Mouse (Mus musculus) heart, postnatal 0 days (tissue): ENCODE data around the gene Lamtor3. TPM values are rescaled to one million over a fixed set of nuclear protein-coding genes. Genes with fewer than 3 reads are reported as not detected.
A peak's percentile ranks its signal among the peaks of the same experiment; 100 is the strongest.

Experiments used
- ATAC-seq: fragments of 200-750 bp; cut with Nextera tagmentation; 2 replicates; pipeline ENCODE4 v1.8.0; 2017; ENCODE audit warnings: low read depth, moderate number of reproducible peaks, moderate library complexity; ENCODE audit not compliant: insufficient read depth
- DNase-seq: peaks from one replicate; pipeline ENCODE4 v3.0.0-alpha.2; 2016; ENCODE audit warnings: low spot score
- H3K27ac ChIP-seq: fragments of 300-500 bp; sonication (generic); 2 replicates; pipeline ENCODE4 v1.5.1; 2014; ENCODE audit warnings: low read depth, mild to moderate bottlenecking
- H3K27me3 ChIP-seq: fragments of 300-500 bp; sonication (generic); 2 replicates; pipeline ENCODE4 v1.6.1; 2014; ENCODE audit warnings: low read length, mixed read lengths; ENCODE audit not compliant: control insufficient read depth, insufficient read depth
- H3K36me3 ChIP-seq: fragments of 300-500 bp; sonication (generic); replicated peaks from 2 replicates; pipeline ENCODE4 v1.6.1; 2014; ENCODE audit warnings: low read length, mixed read lengths; ENCODE audit not compliant: control insufficient read depth, insufficient read depth
- H3K4me1 ChIP-seq: fragments of 300-500 bp; sonication (generic); 2 replicates; pipeline ENCODE4 v1.6.1; 2014; ENCODE audit warnings: antibody characterized with exemption; ENCODE audit not compliant: control insufficient read depth, insufficient read depth
- H3K4me2 ChIP-seq: fragments of 300-500 bp; sonication (generic); 2 replicates; pipeline ENCODE4 v1.6.1; 2014; ENCODE audit warnings: low read depth, mild to moderate bottlenecking, low read length, moderate library complexity
- H3K4me3 ChIP-seq: fragments of 300-500 bp; sonication (generic); 2 replicates; pipeline ENCODE4 v1.5.1; 2014; ENCODE audit warnings: low read depth, low read length
- H3K9ac ChIP-seq: fragments of 300-500 bp; sonication (generic); replicated peaks from 2 replicates; pipeline ENCODE4 v1.6.1; 2014; ENCODE audit warnings: low read depth, low read length, mixed read lengths
- H3K9me3 ChIP-seq: fragments of 300-500 bp; sonication (generic); replicated peaks from 2 replicates; pipeline ENCODE4 v1.6.1; 2016; ENCODE audit warnings: low read length; ENCODE audit not compliant: control insufficient read depth
- CTCF ChIP-seq: IDR thresholded peaks from 2 replicates; pipeline ENCODE4 v1.5.1; 2016; ENCODE audit warnings: antibody characterized with exemption, control low read depth, low read depth
- EP300 ChIP-seq: IDR thresholded peaks from 2 replicates; pipeline ENCODE4 v1.6.1; 2016; ENCODE audit warnings: antibody characterized with exemption, low read depth
- WGBS: fragments of 180-500 bp; shearing (Covaris S2); extraction: QIAGEN DNeasy Blood & Tissue Kit; methylation state at CpG from one replicate; pipeline ENCODE4 v1.1.7; 2014; 5-methylcytosine and 5-hydroxymethylcytosine counted together
- polyA plus RNA-seq: library from polyadenylated mRNA; unstranded; fragments of >200 nt; fragmentation: Nextera tagmentation; extraction: Ambion mirVana; gene quantifications from 2 replicates; pipeline ENCODE4 v1.2.1, GENCODE M21; 2015
- total RNA-seq: library from RNA; depleted of rRNA; stranded (reverse); fragments of >200 nt; gene quantifications from 2 replicates; pipeline ENCODE4 v1.2.3, GENCODE M21; 2014; ENCODE audit warnings: low replicate concordance

Gene Lamtor3
- total and polyA plus RNA-seq, 2 experiments from 2014 or later = 125 to 137 TPM

DNA sequence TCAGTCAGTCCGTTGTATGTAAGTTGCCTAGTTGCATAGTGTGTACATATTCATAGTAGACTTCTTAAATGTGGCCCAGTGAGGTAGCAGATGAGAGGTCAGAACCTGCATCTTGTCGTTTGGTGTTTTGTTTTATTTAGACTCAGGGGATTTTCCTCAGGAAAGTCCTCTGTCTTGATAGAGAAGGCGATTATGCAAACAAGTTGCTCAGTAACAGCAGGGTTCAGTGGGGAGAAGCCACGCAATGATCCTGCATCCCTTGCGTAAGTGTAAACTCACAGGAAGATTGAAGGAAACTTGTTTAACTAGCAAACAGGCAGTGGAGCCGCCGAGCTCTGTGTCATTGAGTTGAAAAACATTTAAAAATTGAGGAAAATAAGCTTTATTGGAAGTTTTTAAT lies 30.3 kb upstream of the Lamtor3 start:
- WGBS = 86% methylated on average over 7 of the region's 7 CpGs
- H3K36me3 ChIP-seq = peaks cover 28% of the 10 kb centered on the region

DNA sequence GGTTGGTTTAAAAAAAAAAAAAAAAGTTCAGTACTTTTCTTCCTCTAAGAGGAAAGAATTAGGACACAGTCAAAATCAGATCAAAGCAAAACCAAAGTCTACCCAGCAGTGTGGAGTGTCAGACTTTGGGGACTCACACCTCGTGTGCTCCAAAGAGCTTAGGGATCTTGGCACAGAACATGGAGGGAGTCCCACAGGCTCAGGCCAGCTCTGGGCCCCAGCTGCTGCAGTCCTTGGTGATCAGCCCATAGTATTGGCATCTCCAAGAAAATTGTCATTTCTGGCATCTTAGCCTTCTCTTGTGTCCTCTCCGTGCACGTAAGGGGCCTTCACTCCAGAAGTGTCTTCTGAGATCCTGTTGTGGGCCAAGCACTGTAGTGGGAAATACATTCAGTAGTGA lies 27.2 kb upstream of the Lamtor3 start:
- Histone ChIP-seq H3K36me3 (peaks cover 36% of the 10 kb centered on the region), H3K27me3 (no peaks in the 10 kb centered on the region), H3K9ac (no peak overlapping the region), H3K4me1 (no peaks in the 10 kb centered on the region), H3K9me3 (no peaks in the 10 kb centered on the region), H3K4me2 (no peak overlapping the region), H3K4me3 (no peak overlapping the region), H3K27ac (no peak overlapping the region)
- no peak for TF ChIP-seq EP300
- no peak for TF ChIP-seq CTCF
- 79% methylated on average over 3 of the region's 3 CpGs for WGBS
- no peak for ATAC-seq
- DNase-seq = no peak

More for the DNA sequence above, 30.3 kb upstream of the Lamtor3 start:
- Histone ChIP-seq H3K9me3 (no peaks in the 10 kb centered on the region), H3K9ac (no peak overlapping the region), H3K4me1 (no peaks in the 10 kb centered on the region), H3K4me2 (no peak overlapping the region), H3K27ac (no peak overlapping the region), H3K27me3 (no peaks in the 10 kb centered on the region), H3K4me3 (no peak overlapping the region)
- no peak for DNase-seq
- TF ChIP-seq CTCF (no peak), EP300 (no peak)
- no peak for ATAC-seq

DNA sequence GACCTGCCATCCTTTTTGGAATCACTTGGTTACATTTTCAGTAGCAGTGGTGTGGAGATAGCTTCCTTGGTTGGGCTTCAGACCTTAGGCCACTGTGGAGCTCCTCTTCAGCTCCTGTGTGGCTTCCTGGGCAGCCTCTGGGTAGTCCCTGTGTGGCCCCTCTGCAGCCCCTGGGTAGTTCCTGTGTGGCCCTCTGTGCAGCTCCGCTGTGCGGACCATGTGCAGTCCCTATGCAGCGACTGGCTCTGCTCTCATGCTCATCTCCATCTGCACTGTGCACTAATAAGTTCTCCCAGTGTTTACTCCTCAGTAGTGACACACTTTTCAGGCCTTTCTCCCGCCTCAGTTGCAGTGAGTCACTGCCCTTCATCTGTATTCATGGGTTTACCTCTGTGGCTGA lies 26.2 kb upstream of the Lamtor3 start:
- DNase-seq = no peak
- no peak overlapping the region for H3K27ac ChIP-seq
- no peaks in the 10 kb centered on the region for H3K4me1 ChIP-seq
- peaks cover 36% of the 10 kb centered on the region for H3K36me3 ChIP-seq
- no peak overlapping the region for H3K4me2 ChIP-seq
- WGBS = 90% methylated on average over 4 of the region's 4 CpGs
- H3K9me3 ChIP-seq = no peaks in the 10 kb centered on the region
- no peak overlapping the region for H3K9ac ChIP-seq
- no peaks in the 10 kb centered on the region for H3K27me3 ChIP-seq
- TF ChIP-seq CTCF (no peak), EP300 (no peak)
- ATAC-seq = no peak
- H3K4me3 ChIP-seq = no peak overlapping the region

DNA sequence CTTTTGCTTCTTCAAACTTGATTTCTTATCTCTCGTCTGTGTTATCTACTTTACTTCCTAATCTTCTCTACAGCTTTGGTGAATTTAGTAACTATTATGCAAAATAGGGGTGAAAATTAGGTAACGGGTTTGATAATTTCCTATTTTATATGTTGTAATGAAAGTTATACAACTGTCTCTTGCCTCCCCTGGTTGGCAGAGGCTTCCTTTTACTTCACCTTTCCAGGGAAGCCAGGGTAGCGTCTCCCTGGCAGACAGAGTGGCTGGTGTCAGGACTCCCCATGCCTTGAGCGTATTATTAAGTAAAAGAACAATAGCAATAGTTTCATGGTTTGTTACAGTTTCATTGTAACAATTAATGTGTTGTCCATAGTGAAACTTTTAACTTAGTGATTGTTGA lies 24.5 kb upstream of the Lamtor3 start:
- Histone ChIP-seq H3K36me3 (peaks cover 46% of the 10 kb centered on the region), H3K4me2 (no peak overlapping the region), H3K4me1 (no peaks in the 10 kb centered on the region), H3K9me3 (no peaks in the 10 kb centered on the region), H3K27ac (no peak overlapping the region), H3K9ac (no peak overlapping the region), H3K4me3 (no peak overlapping the region), H3K27me3 (no peaks in the 10 kb centered on the region)
- DNase-seq (no peak), ATAC-seq (no peak)
- WGBS = 85% methylated on average over 4 of the region's 4 CpGs
- TF ChIP-seq EP300 (no peak), CTCF (no peak)

DNA sequence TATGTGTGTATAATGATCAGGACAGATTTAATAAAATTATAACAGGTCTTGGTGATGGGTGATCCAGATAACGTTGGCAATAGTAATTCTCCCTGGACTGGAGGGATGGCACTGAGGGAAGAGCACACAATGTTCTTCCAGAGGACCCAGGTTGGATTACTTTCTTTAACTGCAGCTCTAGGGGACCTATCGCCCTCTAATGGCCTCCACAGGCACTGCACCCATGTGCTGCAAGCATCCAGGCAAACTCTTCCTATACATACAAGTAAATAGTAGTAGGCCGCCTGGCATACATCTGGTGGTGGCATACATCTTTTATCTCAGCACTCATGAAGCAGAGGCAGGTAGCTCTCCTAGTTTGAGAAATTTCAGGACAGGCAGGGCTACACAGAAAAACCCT lies 23.1 kb upstream of the Lamtor3 start:
- Histone ChIP-seq H3K4me2 (no peak overlapping the region), H3K9ac (no peak overlapping the region), H3K4me3 (no peak overlapping the region), H3K9me3 (no peaks in the 10 kb centered on the region), H3K27me3 (no peaks in the 10 kb centered on the region), H3K27ac (no peak overlapping the region), H3K36me3 (peaks cover 39% of the 10 kb centered on the region), H3K4me1 (no peaks in the 10 kb centered on the region)
- WGBS = 89% methylated on average over 3 of the region's 3 CpGs
- ATAC-seq (no peak), DNase-seq (no peak)
- TF ChIP-seq EP300 (no peak), CTCF (peak; percentile 10; the same call in 1 of the 2 replicates)

DNA sequence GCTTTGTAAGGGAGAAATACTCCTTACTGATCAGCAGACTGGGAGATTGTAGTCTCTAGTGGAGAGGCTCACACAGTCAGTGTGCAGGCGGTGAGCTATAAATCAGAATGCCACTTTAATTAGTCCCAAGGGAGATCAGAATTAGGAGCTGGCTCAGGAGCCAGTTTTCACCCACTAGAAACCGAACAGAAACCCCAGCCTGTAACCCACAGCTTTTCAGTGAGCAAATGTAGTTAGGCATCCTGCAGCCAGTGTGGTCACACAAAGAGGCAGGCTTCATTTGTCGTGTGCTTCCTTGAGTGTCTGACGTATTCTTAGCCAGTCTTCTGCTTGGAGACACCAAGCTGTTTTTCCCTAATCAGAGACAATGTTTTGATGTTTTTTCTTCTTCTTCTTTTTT lies 21.9 kb upstream of the Lamtor3 start:
- no peak for TF ChIP-seq EP300
- no peak for TF ChIP-seq CTCF
- no peaks in the 10 kb centered on the region for H3K9me3 ChIP-seq
- no peaks in the 10 kb centered on the region for H3K4me1 ChIP-seq
- no peak for DNase-seq
- no peak overlapping the region for H3K4me2 ChIP-seq
- no peak overlapping the region for H3K9ac ChIP-seq
- H3K27me3 ChIP-seq = no peaks in the 10 kb centered on the region
- 85% methylated on average over 4 of the region's 4 CpGs for WGBS
- no peak overlapping the region for H3K27ac ChIP-seq
- no peak overlapping the region for H3K4me3 ChIP-seq
- ATAC-seq = no peak
- peaks cover 39% of the 10 kb centered on the region for H3K36me3 ChIP-seq
